Mouse (Mus musculus) heart, postnatal 0 days (tissue): Measurements from ENCODE around the gene Rhbg.

Experiments
- CTCF ChIP-seq: IDR thresholded peaks from 2 replicates; pipeline ENCODE4 v1.5.1; 2016; ENCODE audit warnings: antibody characterized with exemption, control low read depth, low read depth
- EP300 ChIP-seq: IDR thresholded peaks from 2 replicates; pipeline ENCODE4 v1.6.1; 2016; ENCODE audit warnings: antibody characterized with exemption, low read depth

GRCm38 (mm10) chr3:88206500-88206899, 48.0 kb downstream of the Rhbg start:
- no peak for TF ChIP-seq CTCF
- TF ChIP-seq EP300 = no peak
